Mouse (Mus musculus): ENCODE measurements around the gene Zfp719. TPM values are rescaled to one million over a fixed set of nuclear protein-coding genes. Genes with fewer than 3 reads are reported as not detected.

Gene Zfp719
- 10 to 100 TPM; 17.8 to 22.1 (median 19.4) TPM for total RNA-seq (2022)

GRCm38 (mm10) chr7:43579440-43580171 lies at the start of gene Zfp719:
Zfp719 (plus strand) TSS chr7:43579610.
- DNase-seq, result peak; percentile 95

DNA sequence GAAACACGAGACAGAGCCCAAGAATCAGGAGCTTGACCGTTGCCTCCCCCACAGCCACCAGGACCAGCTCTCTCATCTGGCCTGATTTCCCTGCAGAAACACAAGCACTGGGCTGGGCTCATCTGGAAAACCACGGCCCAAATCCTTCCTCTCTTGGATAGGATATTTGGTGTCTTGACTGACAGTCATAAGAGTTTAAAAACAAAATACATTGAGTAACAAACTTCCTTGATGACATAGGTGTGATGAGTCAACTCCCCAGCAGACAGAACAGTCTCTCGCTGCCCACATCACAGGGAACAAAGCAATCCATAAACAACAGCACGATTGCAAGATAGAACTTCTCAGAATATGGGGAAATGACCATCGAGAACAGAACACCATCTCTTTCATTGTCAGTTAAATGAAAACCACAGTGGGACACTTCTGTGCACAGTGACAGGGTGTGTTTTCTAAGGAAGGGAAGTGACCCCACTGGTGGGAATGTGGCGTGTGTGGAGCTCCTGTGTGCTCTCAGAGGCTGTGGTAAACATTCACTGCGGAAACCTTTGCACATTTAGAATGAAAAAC lies 49.1 kb upstream of the Zfp719 start:
- DNase-seq, result no peak

- DNase-seq, result no peak
These were observed 46.4 kb upstream of the Zfp719 start for GRCm38 (mm10) chr7:43532936-43533505.

DNA sequence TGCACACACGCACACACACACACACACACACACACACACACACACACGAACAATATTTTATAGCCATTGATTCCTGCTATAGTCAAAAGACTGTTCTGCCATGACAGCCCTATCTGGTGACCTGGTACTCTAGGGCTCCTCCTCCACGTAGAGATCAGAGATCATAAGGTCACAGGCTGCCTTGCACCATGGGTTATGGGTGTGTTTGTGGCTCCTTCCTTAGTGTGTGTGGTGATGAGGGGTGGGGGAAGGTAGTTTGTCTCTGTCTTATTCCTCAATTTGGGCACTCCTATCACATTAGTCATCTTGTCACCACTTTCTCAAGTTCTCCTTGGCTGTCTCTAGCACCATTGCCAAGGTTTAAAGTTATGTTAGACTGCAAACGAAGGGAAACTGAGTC lies 40.9 kb upstream of the Zfp719 start:
- no peak for DNase-seq

- DNase-seq, result no peak
These were observed 35.0 kb upstream of the Zfp719 start, which contains the start of gene Cd33 for GRCm38 (mm10) chr7:43544225-43544977. Cd33 (minus strand) TSS chr7:43544428.

DNA sequence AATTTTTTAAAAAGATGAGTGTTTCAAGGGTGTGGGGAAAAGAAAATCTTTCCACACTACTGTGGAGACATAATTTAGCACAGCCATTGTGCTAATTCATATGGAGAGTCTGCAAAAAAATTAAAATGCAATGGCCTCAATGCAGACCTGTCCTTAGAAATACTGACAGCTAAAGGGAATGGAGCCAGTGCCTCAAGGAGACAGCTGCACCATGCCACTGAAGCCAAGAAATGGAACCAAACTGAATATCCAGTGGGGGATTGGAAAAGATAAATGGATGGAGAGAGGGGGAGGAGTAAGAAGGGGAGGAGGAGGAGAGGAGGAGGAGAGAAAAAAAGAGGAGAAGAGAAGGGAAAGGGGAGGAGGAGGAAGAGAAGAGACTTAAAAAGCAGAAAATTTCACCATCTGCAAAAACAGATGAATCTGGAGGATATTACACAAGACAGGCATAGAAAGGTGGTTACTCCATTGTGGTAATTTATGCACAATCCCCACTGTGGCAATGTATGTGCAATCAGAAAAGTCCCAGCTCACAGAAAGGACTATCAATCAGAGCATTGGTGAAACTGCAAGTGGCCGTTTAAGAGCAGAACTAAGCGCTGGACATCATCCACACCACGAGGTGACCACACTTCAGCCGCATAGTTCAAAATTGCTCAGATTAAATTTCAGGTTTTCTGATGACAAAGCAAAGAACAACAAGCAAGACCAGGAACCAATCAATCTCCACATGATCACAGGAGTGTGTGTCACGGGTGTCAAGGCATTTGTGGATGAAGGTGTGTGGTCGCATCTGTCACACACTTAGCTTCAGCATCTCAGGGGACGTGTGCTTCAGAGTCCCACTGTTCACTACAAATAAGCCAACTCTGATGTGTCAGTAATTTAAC lies 33.5 kb upstream of the Zfp719 start:
- no peak for DNase-seq

DNA sequence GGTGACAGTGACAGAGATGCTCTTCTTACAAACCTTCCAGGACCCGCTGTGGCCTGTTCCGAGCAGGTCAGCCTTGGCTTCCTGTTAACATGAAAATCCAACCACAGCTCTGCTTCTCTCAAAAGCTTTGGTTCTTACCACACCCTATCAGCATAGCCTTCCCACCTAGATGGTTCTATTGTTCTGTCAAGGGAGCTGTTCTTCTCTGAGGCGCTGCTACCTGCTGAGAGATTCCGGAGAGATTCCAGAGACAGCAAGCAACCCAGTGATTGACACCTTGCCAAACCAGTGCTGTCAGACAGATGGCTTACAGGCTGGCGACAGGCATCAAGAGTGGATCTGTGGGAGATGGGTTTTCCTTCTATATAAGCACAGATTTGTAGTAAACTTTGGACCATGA lies 31.7 kb upstream of the Zfp719 start:
- DNase-seq, result no peak

GRCm38 (mm10) chr7:43548206-43548605 lies 31.2 kb upstream of the Zfp719 start:
- DNase-seq, result no peak

DNA sequence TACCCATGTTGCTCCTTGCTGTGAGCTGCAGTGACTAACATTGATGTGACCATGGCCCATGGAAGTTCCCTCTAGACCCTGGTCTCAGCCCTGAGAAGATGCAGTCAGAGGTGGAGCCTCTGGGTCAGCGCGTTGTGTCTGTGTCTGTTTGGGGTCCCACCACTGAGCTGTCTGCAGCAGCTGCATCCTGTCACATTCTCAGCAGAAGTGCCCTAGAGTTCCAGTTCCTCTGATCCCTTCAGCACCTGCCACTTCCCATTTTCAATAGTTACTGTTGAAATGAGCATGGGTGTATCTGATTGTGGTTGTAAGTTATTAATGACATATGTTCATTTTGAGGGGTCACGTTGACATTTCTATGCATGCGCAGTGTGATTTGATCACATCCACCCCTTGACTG lies 26.3 kb upstream of the Zfp719 start:
- no peak for DNase-seq

- DNase-seq, result no peak
These were observed 24.9 kb upstream of the Zfp719 start for GRCm38 (mm10) chr7:43554550-43554949.

GRCm38 (mm10) chr7:43555351-43555750 lies 24.1 kb upstream of the Zfp719 start:
- no peak for DNase-seq

- DNase-seq, result no peak
These were observed 22.5 kb upstream of the Zfp719 start for GRCm38 (mm10) chr7:43556901-43557300.

DNA sequence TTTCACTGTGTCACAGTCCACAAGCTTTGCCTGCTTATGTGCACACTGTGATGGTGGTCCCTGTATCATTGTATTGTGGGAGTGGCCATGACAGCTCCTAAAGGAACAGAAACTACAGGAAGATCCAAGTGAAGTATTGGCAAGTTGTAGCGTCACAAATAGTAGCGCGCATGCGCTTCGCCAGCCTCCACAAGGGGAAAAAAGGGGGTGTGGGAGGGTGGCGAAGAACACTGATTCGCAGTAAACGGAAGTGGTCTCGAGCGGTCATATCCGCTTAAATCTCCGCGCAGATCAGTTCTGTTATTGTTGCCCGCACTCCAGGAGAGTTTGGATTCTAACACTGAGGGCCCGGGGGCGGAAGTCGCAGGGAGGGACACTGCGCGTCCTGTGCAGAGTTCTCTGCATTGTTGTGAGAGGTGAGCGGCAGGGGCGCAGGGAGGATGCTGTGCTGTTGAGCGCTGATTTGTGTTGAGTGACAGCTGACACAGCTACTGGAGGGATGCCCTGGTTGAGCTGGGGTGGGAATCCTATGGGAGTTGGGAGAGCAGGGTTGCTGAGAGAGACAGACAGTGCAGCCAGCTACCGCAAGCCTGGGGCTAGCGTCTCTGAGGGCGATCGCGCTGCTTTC lies 17.3 kb upstream of the Zfp719 start, which contains the start of gene Zfp658:
Zfp658 (plus strand) TSS at position 251 of the 628 bp plus-strand sequence.
- DNase-seq, result peak; percentile 78

- no peak for DNase-seq
These were observed 16.7 kb upstream of the Zfp719 start for GRCm38 (mm10) chr7:43562651-43563070.

DNA sequence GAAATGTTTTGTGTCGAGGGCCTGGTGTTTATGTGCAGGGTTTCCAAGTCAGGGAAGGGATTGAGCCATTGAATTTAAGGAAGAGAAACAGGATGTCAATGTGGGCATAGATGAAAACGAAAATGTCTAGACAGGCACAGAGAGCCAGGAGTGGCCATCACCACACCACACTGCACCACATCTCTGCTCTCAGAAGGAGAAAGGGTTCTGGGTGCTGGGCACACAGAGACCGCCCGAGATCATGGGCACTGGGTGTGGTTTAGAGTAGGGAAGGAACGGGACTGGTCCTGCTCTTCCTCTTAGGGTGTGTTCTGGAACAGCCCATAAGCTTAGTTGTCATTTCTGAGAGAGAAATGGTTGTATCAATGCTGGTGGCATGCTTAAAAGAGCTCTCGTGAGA lies 16.1 kb upstream of the Zfp719 start:
- no peak for DNase-seq

DNA sequence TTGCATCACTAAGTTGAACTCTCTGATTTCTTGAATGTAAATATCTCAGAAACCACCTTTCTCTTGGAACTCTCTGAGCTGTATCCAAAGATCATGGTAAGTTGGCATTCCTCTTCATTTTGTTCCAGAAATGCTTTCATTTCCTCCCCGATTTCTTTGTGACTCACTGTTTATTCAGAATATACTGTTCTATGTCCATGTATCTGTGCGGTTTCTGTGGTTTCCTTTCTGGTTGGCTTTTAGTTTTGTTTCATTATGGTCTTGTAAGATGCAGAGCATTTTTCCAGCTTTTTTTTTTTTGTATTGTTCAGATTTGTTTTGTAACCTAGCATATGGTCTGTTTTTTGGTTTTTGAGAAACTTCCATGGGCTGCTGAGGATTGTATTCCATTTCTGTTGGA lies 8.2 kb upstream of the Zfp719 start:
- no peak for DNase-seq

DNA sequence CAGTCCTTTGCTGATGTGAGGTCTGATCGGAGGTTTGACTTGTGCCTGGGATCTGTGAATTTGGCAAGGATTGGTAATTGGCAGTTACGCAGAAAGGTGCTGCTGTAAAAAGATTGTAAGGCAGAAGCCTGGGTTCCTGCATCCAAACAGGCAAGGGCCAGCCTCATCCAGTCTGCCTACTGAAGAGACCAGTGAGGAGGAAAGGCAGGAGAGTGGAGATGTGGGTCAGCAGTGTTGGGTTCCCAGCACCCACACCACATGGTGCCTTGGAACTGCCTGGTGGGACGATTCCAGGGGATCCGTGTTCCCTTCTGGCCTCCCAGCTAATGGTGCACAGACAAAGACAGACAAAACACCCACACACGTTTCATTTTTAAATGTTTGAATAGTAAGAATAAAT lies 1.1 kb downstream of the Zfp719 start:
- DNase-seq, result no peak

- DNase-seq, result no peak
These were observed 5.4 kb downstream of the Zfp719 start for GRCm38 (mm10) chr7:43584790-43585189.

GRCm38 (mm10) chr7:43601884-43602283 lies 22.5 kb downstream of the Zfp719 start:
- DNase-seq, result peak; percentile 12

- DNase-seq, result peak; percentile 55
These were observed 27.7 kb downstream of the Zfp719 start, which contains the start of gene Zfp819 for GRCm38 (mm10) chr7:43606896-43607742. Zfp819 (plus strand) TSS chr7:43607169.

Measured in adrenal gland, adult 8-10 months (tissue).